Mouse (Mus musculus) testis, postnatal 14 days (tissue): ENCODE results near the gene Arid3a.
"Not testable (repeated sequence)": the region's sequence is repeated elsewhere in the genome, so short reads cannot be mapped to it uniquely, and the experiment has no call there.

Source experiments
- DNase-seq: peaks from one replicate; pipeline ENCODE4 v3.0.0; 2021; ENCODE audit warnings: low spot score

Gene Arid3a

DNA sequence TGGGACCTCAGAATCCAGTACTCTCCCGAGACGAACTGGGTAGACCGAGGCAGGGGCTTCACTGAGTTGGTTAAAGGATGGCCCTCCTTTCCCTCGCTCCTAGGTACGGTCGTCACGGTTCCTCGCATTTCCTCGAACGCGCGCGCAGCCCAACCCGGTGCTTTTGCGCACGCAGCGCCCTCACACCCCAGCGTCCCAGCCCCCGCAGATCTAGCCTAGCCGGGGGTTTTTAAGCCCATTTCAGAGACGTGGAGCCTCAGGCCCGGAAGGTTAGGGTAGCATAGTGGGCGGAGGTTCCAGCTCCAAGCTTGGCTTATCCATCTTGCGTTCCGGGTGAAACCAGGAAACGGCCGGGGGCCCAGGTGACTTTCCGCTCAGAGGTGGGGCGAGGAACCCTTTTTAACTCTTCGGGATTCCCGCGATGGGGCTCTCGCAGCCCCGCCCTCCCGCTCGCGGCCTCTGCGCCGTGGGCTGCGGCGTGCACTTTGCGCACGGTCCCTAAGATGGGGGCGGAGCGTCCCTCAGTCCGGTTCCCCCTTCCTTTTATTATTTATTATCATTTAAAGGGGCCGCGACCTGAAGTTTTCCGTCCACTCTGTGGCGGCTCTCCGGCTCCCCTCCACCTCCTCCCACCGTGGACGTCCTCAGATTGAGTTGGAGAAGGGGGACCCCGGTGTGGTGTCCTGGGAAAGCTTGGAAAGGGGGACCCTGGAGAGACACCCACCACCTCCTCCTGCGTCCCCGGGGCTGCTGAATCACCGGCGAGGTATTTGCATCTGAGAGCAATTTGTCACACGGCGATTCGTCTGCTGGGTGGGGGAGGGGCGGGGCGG is at the start of gene Arid3a:
TSS of gene Arid3a (plus strand) at position 553 of the 833 bp plus-strand sequence.
- DNase-seq: peak; percentile 89

- DNase-seq: no peak
Observed at GRCm38 (mm10) chr10:79877174-79877573, 49.7 kb upstream of the Arid3a start.

DNA sequence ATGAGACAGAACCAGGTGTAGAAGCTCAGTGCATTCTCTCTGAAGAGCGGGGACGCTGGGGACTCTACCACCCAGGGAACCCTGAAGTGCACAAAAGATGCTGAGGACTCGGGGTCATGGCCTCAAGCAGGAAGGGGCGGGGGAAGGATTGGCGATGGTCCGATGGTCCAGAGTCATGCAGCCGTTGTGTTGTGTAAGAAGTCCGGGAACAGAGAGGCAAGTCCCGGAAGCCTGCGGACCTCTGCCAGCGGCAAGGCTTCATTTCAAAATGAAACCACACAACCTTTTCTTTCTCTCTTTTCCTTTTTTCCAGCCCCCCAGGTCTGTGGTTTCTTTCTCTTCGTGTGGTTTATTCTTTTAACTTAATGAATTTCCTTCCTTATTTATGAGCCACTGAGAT is 49.1 kb upstream of the Arid3a start:
- DNase-seq: no peak

GRCm38 (mm10) chr10:79879527-79879926 is 47.3 kb upstream of the Arid3a start:
- DNase-seq: no peak

- no peak for DNase-seq
Observed at GRCm38 (mm10) chr10:79880721-79881120, 46.1 kb upstream of the Arid3a start.

DNA sequence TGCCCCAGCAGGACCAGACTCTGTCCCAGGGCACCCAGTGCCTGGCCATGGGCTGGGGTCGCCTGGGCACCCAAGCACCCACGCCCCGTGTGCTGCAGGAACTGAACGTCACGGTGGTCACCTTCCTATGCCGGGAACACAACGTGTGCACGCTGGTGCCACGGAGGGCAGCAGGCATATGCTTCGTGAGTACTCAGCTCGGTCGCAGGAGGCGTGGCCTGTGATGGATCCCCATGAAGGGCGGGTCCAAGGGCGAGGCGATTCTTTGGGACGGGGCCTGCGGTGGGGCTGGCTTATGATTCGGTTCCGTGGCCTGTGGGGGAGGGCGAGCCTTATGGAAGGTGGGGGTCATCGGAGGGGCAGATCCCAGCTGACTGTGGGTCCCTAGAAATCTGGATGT is 44.9 kb upstream of the Arid3a start:
- no peak for DNase-seq

- DNase-seq: peak; percentile 67
Observed at GRCm38 (mm10) chr10:79883297-79884084, 43.4 kb upstream of the Arid3a start.

DNA sequence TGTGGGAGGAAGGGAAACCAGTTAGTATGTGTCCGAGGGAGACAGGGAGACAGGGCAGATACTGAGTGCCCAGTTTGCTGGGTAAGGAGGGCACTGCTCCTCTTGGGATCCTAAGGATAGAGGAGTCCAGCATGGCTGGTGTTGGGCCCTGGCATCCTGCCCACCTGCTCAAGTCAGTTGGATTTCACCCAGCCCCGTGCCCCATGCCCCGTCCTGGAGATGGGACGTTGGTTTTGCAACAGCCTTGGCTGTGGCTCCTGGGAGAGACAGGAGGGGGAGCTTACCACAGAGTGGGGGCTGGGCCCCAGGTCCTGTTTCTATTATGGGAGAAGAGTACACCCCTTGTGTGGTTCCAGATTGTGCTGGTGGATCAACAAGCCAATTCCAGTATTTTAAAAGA is 42.4 kb upstream of the Arid3a start:
- DNase-seq: no peak

GRCm38 (mm10) chr10:79884938-79885337 is 41.9 kb upstream of the Arid3a start:
- not testable (repeated sequence) for DNase-seq

- no peak for DNase-seq
Observed at GRCm38 (mm10) chr10:79886054-79886453, 40.8 kb upstream of the Arid3a start, which contains the start of gene Elane. Gene Elane (plus strand): TSS chr10:79886247.

DNA sequence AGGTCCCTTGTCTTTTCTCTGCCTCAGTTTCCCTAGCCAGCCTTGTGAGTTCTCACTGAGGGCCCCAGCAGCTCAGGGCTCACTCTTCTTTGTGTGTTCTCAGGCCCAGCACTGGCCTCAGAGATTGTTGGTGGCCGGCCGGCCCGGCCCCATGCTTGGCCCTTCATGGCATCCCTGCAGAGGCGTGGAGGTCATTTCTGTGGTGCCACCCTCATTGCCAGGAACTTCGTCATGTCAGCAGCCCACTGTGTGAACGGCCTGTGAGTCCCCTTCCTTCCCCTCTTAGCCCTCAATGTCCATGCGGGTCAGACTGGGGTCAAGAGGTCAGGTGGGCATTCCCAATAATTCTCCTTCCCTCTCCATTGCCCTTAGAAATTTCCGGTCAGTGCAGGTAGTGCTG is 40.2 kb upstream of the Arid3a start:
- no peak for DNase-seq

GRCm38 (mm10) chr10:79889386-79889785 is 37.5 kb upstream of the Arid3a start:
- DNase-seq: no peak

- DNase-seq: no peak
Observed at GRCm38 (mm10) chr10:79890670-79891069, 36.2 kb upstream of the Arid3a start, which contains the start of gene Cfd. Gene Cfd (plus strand): TSS chr10:79890853.

DNA sequence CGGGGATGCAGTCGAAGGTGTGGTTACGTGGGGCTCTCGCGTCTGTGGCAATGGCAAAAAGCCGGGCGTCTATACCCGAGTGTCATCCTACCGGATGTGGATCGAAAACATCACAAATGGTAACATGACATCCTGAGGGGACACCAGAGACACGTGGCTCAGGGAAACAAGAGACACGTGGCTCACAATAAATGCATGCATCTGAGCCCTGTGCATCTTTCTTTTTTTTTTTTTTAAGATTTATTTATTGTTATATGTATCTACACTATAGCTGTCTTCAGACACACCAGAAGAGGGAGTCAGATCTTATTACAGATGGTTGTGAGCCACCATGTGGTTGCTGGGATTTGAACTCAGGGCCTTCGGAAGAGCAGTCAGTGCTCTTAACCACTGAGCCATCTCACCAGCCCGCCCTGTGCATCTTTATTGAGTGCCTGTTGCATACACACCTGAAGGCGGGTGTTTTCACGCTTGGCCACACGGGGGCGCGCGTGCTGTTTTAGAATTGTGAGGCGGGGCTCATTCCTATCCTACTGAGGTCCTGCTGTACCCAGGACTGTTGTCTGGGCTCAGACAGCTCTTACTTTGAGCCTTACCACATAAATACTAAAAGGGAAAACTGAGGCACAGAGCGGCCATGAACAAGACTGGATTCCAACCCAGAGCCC is 34.3 kb upstream of the Arid3a start:
- DNase-seq: not testable (repeated sequence)

DNA sequence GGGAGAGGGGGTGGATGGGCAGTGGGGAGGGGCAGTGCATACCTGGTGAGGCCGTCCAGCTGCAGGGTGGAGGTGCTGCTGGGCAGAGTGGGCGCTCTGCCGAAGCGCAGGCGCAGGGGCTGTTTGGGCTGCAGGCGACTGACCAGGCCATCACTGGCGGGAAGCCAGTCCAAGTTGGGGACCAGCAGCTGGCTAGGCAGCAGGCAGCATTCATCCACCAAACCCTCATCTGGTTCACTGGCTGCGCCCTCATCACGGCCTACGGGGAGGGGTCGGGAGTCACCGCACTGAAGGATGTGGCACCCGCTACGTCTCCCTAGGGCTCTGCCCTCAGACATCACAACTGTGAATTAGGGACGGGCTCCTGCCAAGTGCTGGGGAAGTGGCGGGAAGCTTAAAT is 30.5 kb upstream of the Arid3a start:
- DNase-seq: no peak

GRCm38 (mm10) chr10:79896814-79897213 is 30.0 kb upstream of the Arid3a start:
- DNase-seq: no peak

GRCm38 (mm10) chr10:79897316-79898245 is 29.3 kb upstream of the Arid3a start:
- DNase-seq: no peak

GRCm38 (mm10) chr10:79900951-79901410 is 25.9 kb upstream of the Arid3a start:
- DNase-seq: no peak

DNA sequence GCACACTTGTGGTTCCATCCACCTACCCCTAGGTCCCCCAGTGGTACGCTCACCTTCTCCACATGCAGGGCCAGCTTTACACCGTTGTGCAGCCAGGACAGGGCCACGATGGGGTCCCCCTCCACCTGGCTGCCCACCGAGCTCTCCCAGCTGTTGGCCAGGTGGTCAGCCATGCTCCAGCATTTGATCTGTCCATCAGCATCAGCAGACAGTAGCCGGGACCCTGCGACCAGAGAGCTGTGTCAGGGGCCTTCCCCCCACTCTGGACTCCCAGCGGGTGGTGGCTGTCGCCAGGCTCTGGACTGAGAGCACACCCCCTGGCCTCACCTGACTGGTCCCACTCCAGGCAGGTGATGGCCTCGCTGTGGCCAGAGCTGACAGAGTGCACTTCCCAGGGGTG is 20.1 kb upstream of the Arid3a start:
- no peak for DNase-seq

DNA sequence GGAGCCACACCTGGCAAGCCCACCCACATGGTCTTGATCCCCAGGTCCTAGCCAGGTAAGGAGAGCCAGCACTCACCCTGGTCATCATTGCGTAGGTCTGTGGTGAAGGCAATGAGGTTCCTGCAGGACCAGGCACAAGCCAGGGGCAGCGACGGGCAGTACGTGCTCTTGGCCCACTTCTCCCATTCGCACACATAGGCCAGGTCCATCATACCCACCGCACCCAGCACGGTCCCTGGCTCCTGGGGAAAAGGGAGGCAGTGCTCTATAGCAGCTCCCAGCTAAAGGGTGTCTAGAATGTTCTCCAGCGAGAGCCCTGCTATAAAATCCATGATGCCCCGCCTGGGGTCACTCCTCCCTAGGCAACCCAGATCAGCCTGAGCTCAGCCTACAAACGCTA is 19.4 kb upstream of the Arid3a start:
- no peak for DNase-seq
